Mouse (Mus musculus): ENCODE results near the gene Slc9a7. TPM values are rescaled to one million over a fixed set of nuclear protein-coding genes. Genes with fewer than 3 reads are reported as not detected.

Slc9a7 gene
- 17.5 and 20.8 TPM in 2 replicates for polyA plus RNA-seq (2014; fragmentation: Nextera tagmentation; extraction: Ambion mirVana)

DNA sequence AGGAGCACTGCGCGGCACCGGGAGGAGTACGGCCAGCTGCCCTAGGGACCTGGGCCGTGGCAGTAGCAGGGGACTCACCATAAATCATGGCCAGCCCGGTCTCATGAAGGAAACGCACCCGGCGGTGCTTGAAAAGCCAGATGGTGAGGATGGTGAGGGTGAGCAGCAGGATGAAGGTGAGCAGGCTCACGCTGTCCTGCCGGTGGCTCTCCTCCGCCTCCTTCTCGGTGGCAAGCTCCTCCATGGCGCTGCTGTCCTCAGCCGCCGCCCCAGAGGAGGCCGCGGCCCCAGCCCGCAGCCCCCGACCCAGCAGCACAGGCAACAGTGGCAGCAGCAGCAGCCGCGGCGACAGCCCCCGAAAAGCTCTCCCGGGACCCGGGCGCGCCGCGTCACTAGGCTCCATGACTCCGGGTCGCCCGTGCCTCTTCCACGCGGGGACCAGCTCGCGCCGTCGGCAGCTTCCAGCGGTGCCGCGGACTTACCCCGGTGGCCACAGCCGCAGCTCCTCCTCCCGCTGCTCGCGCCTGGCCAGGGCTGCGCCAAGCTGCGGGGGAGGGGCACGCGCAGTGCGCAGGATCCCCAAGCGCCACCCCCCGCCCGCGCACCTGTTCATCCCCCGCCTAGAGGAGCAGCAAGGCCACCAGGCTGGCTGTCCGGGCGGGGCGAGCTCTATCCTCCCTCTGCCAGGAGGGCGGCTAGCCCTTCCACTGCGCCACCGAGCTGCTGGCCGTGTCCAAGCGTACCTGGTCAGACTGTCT is at the start of gene Slc9a7:
Slc9a7 (minus strand) TSS at position 526 of the 758 bp plus-strand sequence.
- Histone ChIP-seq H3K4me3 (replicated peaks; ENCODE audit: low read length) (peak within 1 kb of the TSS; percentile 68), H3K4me1 (replicated peaks; ENCODE audit: control insufficient read depth, insufficient read depth, low read length) (no peaks in the 10 kb centered on the region), H3K4me2 (replicated peaks) (peak within 1 kb of the TSS; percentile 55), H3K36me3 (replicated peaks; ENCODE audit: control insufficient read depth, insufficient read depth) (no peaks in the 10 kb centered on the region), H3K9ac (peak within 1 kb of the TSS; percentile 78), H3K27ac (peak within 1 kb of the TSS; percentile 58), H3K27me3 (ENCODE audit: control insufficient read depth, insufficient read depth, low read length) (no peaks in the 10 kb centered on the region), H3K9me3 (ENCODE audit: control insufficient read depth, low read length) (no peaks in the 10 kb centered on the region)
- ATAC-seq (ENCODE audit: low FRiP score), result peak; percentile 89
- DNase-seq (ENCODE audit: low spot score), result peak; percentile 48
- 23% methylated on average over 35 of the region's 65 CpGs for WGBS

DNA sequence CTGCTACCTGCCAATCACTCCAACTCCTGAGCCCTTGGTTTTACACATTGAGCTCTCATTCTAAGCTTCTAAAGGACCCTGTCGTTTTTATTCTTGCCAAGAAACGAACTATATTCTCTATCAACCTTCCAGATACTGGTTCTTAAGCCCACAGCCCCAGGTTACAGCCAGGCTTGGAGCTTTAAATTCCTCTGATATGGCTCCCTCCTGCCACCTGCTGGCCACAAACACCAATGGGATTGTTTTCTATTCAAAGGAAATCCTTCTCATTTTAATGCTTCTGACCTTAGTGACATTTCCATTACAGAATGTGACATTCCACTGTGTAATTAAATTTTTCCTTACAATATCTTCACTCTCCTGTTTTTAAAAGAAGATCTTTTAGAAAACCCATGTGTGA is 44.1 kb upstream of the Slc9a7 start:
- Histone ChIP-seq H3K4me2 (replicated peaks) (no peak overlapping the region), H3K9ac (no peak overlapping the region), H3K4me1 (replicated peaks; ENCODE audit: control insufficient read depth, insufficient read depth, low read length) (no peaks in the 10 kb centered on the region), H3K4me3 (replicated peaks; ENCODE audit: low read length) (no peak overlapping the region), H3K9me3 (ENCODE audit: control insufficient read depth, low read length) (no peaks in the 10 kb centered on the region), H3K27ac (no peak overlapping the region), H3K36me3 (replicated peaks; ENCODE audit: control insufficient read depth, insufficient read depth) (no peaks in the 10 kb centered on the region), H3K27me3 (ENCODE audit: control insufficient read depth, insufficient read depth, low read length) (no peaks in the 10 kb centered on the region)
- DNase-seq (ENCODE audit: low spot score) (peak; percentile 64), ATAC-seq (ENCODE audit: low FRiP score) (no peak)
- 18% methylated on average over 2 of the region's 2 CpGs for WGBS

GRCm38 (mm10) chrX:20332756-20333155 is 41.1 kb upstream of the Slc9a7 start:
- Histone ChIP-seq H3K9me3 (ENCODE audit: control insufficient read depth, low read length) (no peaks in the 10 kb centered on the region), H3K36me3 (replicated peaks; ENCODE audit: control insufficient read depth, insufficient read depth) (no peaks in the 10 kb centered on the region), H3K27me3 (ENCODE audit: control insufficient read depth, insufficient read depth, low read length) (no peaks in the 10 kb centered on the region), H3K4me2 (replicated peaks) (no peak overlapping the region), H3K4me1 (replicated peaks; ENCODE audit: control insufficient read depth, insufficient read depth, low read length) (no peaks in the 10 kb centered on the region), H3K4me3 (replicated peaks; ENCODE audit: low read length) (no peak overlapping the region), H3K9ac (no peak overlapping the region), H3K27ac (no peak overlapping the region)
- WGBS, result 63% methylated on average over 1 of the region's 1 CpGs
- no peak for DNase-seq (ENCODE audit: low spot score)
- no peak for ATAC-seq (ENCODE audit: low FRiP score)

GRCm38 (mm10) chrX:20307215-20307614 is 15.6 kb upstream of the Slc9a7 start:
- H3K4me3 ChIP-seq (replicated peaks; ENCODE audit: low read length), result no peak overlapping the region
- no peaks in the 10 kb centered on the region for H3K27me3 ChIP-seq (ENCODE audit: control insufficient read depth, insufficient read depth, low read length)
- H3K9me3 ChIP-seq (ENCODE audit: control insufficient read depth, low read length), result no peaks in the 10 kb centered on the region
- H3K4me1 ChIP-seq (replicated peaks; ENCODE audit: control insufficient read depth, insufficient read depth, low read length), result no peaks in the 10 kb centered on the region
- H3K4me2 ChIP-seq (replicated peaks), result no peak overlapping the region
- no peaks in the 10 kb centered on the region for H3K36me3 ChIP-seq (replicated peaks; ENCODE audit: control insufficient read depth, insufficient read depth)
- no peak overlapping the region for H3K27ac ChIP-seq
- 34% methylated on average over 3 of the region's 3 CpGs for WGBS
- ATAC-seq (ENCODE audit: low FRiP score) (no peak), DNase-seq (ENCODE audit: low spot score) (no peak)
- no peak overlapping the region for H3K9ac ChIP-seq

- Histone ChIP-seq H3K27ac (no peak overlapping the region), H3K36me3 (replicated peaks; ENCODE audit: control insufficient read depth, insufficient read depth) (no peaks in the 10 kb centered on the region), H3K27me3 (ENCODE audit: control insufficient read depth, insufficient read depth, low read length) (no peaks in the 10 kb centered on the region), H3K4me1 (replicated peaks; ENCODE audit: control insufficient read depth, insufficient read depth, low read length) (no peaks in the 10 kb centered on the region), H3K4me3 (replicated peaks; ENCODE audit: low read length) (no peak overlapping the region), H3K9me3 (ENCODE audit: control insufficient read depth, low read length) (no peaks in the 10 kb centered on the region), H3K9ac (no peak overlapping the region), H3K4me2 (replicated peaks) (no peak overlapping the region)
- ATAC-seq (ENCODE audit: low FRiP score) (no peak), DNase-seq (ENCODE audit: low spot score) (no peak)
Measured at GRCm38 (mm10) chrX:20305941-20306340, 14.3 kb upstream of the Slc9a7 start.

GRCm38 (mm10) chrX:20303280-20303679 is 11.7 kb upstream of the Slc9a7 start:
- Histone ChIP-seq H3K9me3 (ENCODE audit: control insufficient read depth, low read length) (no peaks in the 10 kb centered on the region), H3K27ac (no peak overlapping the region), H3K4me1 (replicated peaks; ENCODE audit: control insufficient read depth, insufficient read depth, low read length) (no peaks in the 10 kb centered on the region), H3K9ac (no peak overlapping the region), H3K36me3 (replicated peaks; ENCODE audit: control insufficient read depth, insufficient read depth) (no peaks in the 10 kb centered on the region), H3K4me3 (replicated peaks; ENCODE audit: low read length) (no peak overlapping the region), H3K27me3 (ENCODE audit: control insufficient read depth, insufficient read depth, low read length) (no peaks in the 10 kb centered on the region), H3K4me2 (replicated peaks) (no peak overlapping the region)
- DNase-seq (ENCODE audit: low spot score) (no peak), ATAC-seq (ENCODE audit: low FRiP score) (no peak)

GRCm38 (mm10) chrX:20292040-20292417 is 422 bp upstream of the Slc9a7 start:
- Histone ChIP-seq H3K4me3 (replicated peaks; ENCODE audit: low read length) (peak overlapping the region; percentile 68), H3K4me1 (replicated peaks; ENCODE audit: control insufficient read depth, insufficient read depth, low read length) (no peaks in the 10 kb centered on the region), H3K27ac (no peak overlapping the region), H3K27me3 (ENCODE audit: control insufficient read depth, insufficient read depth, low read length) (no peaks in the 10 kb centered on the region), H3K9ac (no peak overlapping the region), H3K36me3 (replicated peaks; ENCODE audit: control insufficient read depth, insufficient read depth) (no peaks in the 10 kb centered on the region), H3K4me2 (replicated peaks) (peak overlapping the region; percentile 55), H3K9me3 (ENCODE audit: control insufficient read depth, low read length) (no peaks in the 10 kb centered on the region)
- DNase-seq (ENCODE audit: low spot score) (no peak), ATAC-seq (ENCODE audit: low FRiP score) (peak; percentile 57)
- WGBS, result 29% methylated on average over 11 of the region's 11 CpGs

- peak overlapping the region; percentile 55 for H3K4me2 ChIP-seq (replicated peaks)
- H3K9me3 ChIP-seq (ENCODE audit: control insufficient read depth, low read length), result no peaks in the 10 kb centered on the region
- H3K4me3 ChIP-seq (replicated peaks; ENCODE audit: low read length), result peak overlapping the region; percentile 68
- no peaks in the 10 kb centered on the region for H3K27me3 ChIP-seq (ENCODE audit: control insufficient read depth, insufficient read depth, low read length)
- H3K9ac ChIP-seq, result peak overlapping the region; percentile 78
- H3K4me1 ChIP-seq (replicated peaks; ENCODE audit: control insufficient read depth, insufficient read depth, low read length), result no peaks in the 10 kb centered on the region
- ATAC-seq (ENCODE audit: low FRiP score) (no peak), DNase-seq (ENCODE audit: low spot score) (no peak)
- no peaks in the 10 kb centered on the region for H3K36me3 ChIP-seq (replicated peaks; ENCODE audit: control insufficient read depth, insufficient read depth)
- WGBS, result 9% methylated on average over 5 of the region's 5 CpGs
- peak overlapping the region; percentile 58; the same call in 1 of the 2 replicates for H3K27ac ChIP-seq
Measured at GRCm38 (mm10) chrX:20290715-20291114, 892 bp downstream of the Slc9a7 start.

- DNase-seq (ENCODE audit: low spot score) (no peak), ATAC-seq (ENCODE audit: low FRiP score) (no peak)
- Histone ChIP-seq H3K9ac (0 out of 2 replicates have a peak overlapping the region, but pooled peaks have one; percentile 42), H3K9me3 (ENCODE audit: control insufficient read depth, low read length) (no peaks in the 10 kb centered on the region), H3K4me3 (replicated peaks; ENCODE audit: low read length) (peak overlapping the region; percentile 68; the same call in 1 of the 2 replicates), H3K27me3 (ENCODE audit: control insufficient read depth, insufficient read depth, low read length) (no peaks in the 10 kb centered on the region), H3K36me3 (replicated peaks; ENCODE audit: control insufficient read depth, insufficient read depth) (no peaks in the 10 kb centered on the region), H3K4me1 (replicated peaks; ENCODE audit: control insufficient read depth, insufficient read depth, low read length) (no peaks in the 10 kb centered on the region), H3K27ac (no peak overlapping the region), H3K4me2 (replicated peaks) (peak overlapping the region; percentile 55)
- 72% methylated on average over 3 of the region's 3 CpGs for WGBS
Measured at GRCm38 (mm10) chrX:20288674-20289073, 2.9 kb downstream of the Slc9a7 start.
